Mouse (Mus musculus) left cerebral cortex, postnatal 10 days (tissue): ENCODE results near the gene Uqcc2. TPM values are rescaled to one million over a fixed set of nuclear protein-coding genes. Genes with fewer than 3 reads are reported as not detected.

Source experiments
- DNase-seq, 2 experiments: peaks; one replicate each; pipeline ENCODE4 v3.0.0; 2021 to 2022; ENCODE audit warnings: low spot score in 2 of 2, mixed read lengths in 1 of 2; ENCODE audit errors: extremely low spot score in 1 of 2
- intact Hi-C: fragments of 180-260 bp; cut with DNase I; formaldehyde crosslinking; loops from one replicate; pipeline ENCODE4 v1.15.1; 2025
- microRNA-seq: library from miRNA; unstranded; fragments of <30 nt; microRNA quantifications from one replicate; pipeline ENCODE4 v1.2.0, GENCODE M21; 2022
- total RNA-seq, 2 experiments: library from RNA; stranded (reverse); gene quantifications; 2 replicates each; pipeline ENCODE4 v1.2.3; 2021

The Uqcc2 gene
- total RNA-seq, 2 experiments from 2014 or later: 177 to 182 TPM

- no peak for DNase-seq
- intact Hi-C loops: no loop called here
Observed at GRCm38 (mm10) chr17:27101675-27102074, 32.0 kb downstream of the Uqcc2 start.

- peak in 1 of 2 experiments; percentile 65 for DNase-seq
- intact Hi-C loops: no loop called here
Observed at GRCm38 (mm10) chr17:27095690-27096089, 38.0 kb downstream of the Uqcc2 start.

- intact Hi-C loops: no loop called here
- DNase-seq: no peak
Observed at GRCm38 (mm10) chr17:27090068-27090467, 43.6 kb downstream of the Uqcc2 start.

GRCm38 (mm10) chr17:27087426-27087825 is 46.3 kb downstream of the Uqcc2 start:
- intact Hi-C loops: loop anchor here (5.0 kb wide), 1 partner anchor 55 kb away; no protein-coding TSS in a partner anchor
- no peak for DNase-seq

- intact Hi-C loops: loop anchor here (5.0 kb wide), 1 partner anchor 53 kb away; no protein-coding TSS in a partner anchor
- peak in 1 of 2 experiments; percentile 15 for DNase-seq
Observed at GRCm38 (mm10) chr17:27085676-27086075, 48.0 kb downstream of the Uqcc2 start.

GRCm38 (mm10) chr17:27083601-27084000 is 50.1 kb downstream of the Uqcc2 start:
- no peak for DNase-seq
- intact Hi-C loops: no loop called here

- no peak for DNase-seq
- intact Hi-C loops: no loop called here
Observed at GRCm38 (mm10) chr17:27082796-27083195, 50.9 kb downstream of the Uqcc2 start.

GRCm38 (mm10) chr17:27081868-27082267 is 51.8 kb downstream of the Uqcc2 start:
- DNase-seq: no peak
- intact Hi-C loops: no loop called here

GRCm38 (mm10) chr17:27078499-27078898 is 55.2 kb downstream of the Uqcc2 start:
- intact Hi-C loops: no loop called here
- no peak for DNase-seq

GRCm38 (mm10) chr17:27077920-27078319 is 55.8 kb downstream of the Uqcc2 start:
- intact Hi-C loops: no loop called here
- DNase-seq: no peak

- intact Hi-C loops: no loop called here
Observed at GRCm38 (mm10) chr17:27077133-27077532, 56.6 kb downstream of the Uqcc2 start.

GRCm38 (mm10) chr17:27074849-27075745 is 58.6 kb downstream of the Uqcc2 start:
- intact Hi-C loops: no loop called here
- DNase-seq: no peak

More at GRCm38 (mm10) chr17:27077133-27077532, 56.6 kb downstream of the Uqcc2 start:
- DNase-seq: no peak

- intact Hi-C loops: no loop called here
- no peak for DNase-seq
Observed at GRCm38 (mm10) chr17:27074236-27074635, 59.5 kb downstream of the Uqcc2 start.

GRCm38 (mm10) chr17:27073778-27074177 is 59.9 kb downstream of the Uqcc2 start:
- intact Hi-C loops: no loop called here
- no peak for DNase-seq

- intact Hi-C loops: no loop called here
- no peak for DNase-seq
Observed at GRCm38 (mm10) chr17:27073126-27073525, 60.6 kb downstream of the Uqcc2 start.

Small RNA genes lying within 50 kb of the gene (microRNA-seq; reads per million reads assigned to microRNA genes)
- not detected for gene Mir7677

Other genes starting within 250 kb of the Uqcc2 start
- gene Kifc5b, start 216.8 kb downstream of the Uqcc2 start, total RNA-seq: 1 to 10 TPM; 3.1 to 3.2 TPM
- gene Phf1, start 200.9 kb downstream of the Uqcc2 start, total RNA-seq: 10 to 100 TPM; 19.3 to 21.8 TPM
- 100 to 1,000 TPM; 105 to 107 TPM for gene Cuta, start 194.3 kb downstream of the Uqcc2 start, total RNA-seq
- 100 to 1,000 TPM; 536 to 546 TPM for gene Syngap1, start 192.7 kb downstream of the Uqcc2 start, total RNA-seq
- gene Zbtb9, start 160.7 kb downstream of the Uqcc2 start, total RNA-seq: 10 to 100 TPM; 14.6 to 16.0 TPM
- 10 to 100 TPM; 29.7 to 32.1 TPM for gene Bak1, start 104.9 kb downstream of the Uqcc2 start, total RNA-seq
- 1 to 10 TPM; 2.1 to 2.9 TPM for gene Itpr3, start 76.6 kb downstream of the Uqcc2 start, total RNA-seq
- gene Ip6k3, start 33.9 kb upstream of the Uqcc2 start, total RNA-seq: under 1 TPM; 0.20 to 0.43 TPM
- gene Lemd2, start 70.6 kb upstream of the Uqcc2 start, total RNA-seq: 10 to 100 TPM; 47.1 to 50.0 TPM